Mouse (Mus musculus) ES-Bruce4 (cell line): ENCODE results near the gene Gsdma3.

Experiments
- EP300 ChIP-seq: IDR thresholded peaks from 2 replicates; pipeline ENCODE4 v1.6.1; 2011; ENCODE audit warnings: low read depth, low read length; ENCODE audit not compliant: insufficient read depth
- POLR2A ChIP-seq: IDR thresholded peaks from one replicate; pipeline ENCODE4 v1.8.1; 2011; ENCODE audit warnings: low read length; ENCODE audit not compliant: insufficient read depth

GRCm38 (mm10) chr11:98597991-98598390 is 28.2 kb upstream of the Gsdma3 start, which contains the start of gene Lrrc3c:
- no peak for TF ChIP-seq EP300
- no peak for TF ChIP-seq POLR2A
